Mouse (Mus musculus) CH12.LX (cell line): ENCODE measurements around the gene Vmn1r215. TPM values are rescaled to one million over a fixed set of nuclear protein-coding genes. Genes with fewer than 3 reads are reported as not detected.

Experiments
- DNase-seq: peaks from one replicate; pipeline ENCODE4 v3.0.0-alpha.2; 2013; ENCODE audit errors: extremely low read depth
- H3K27ac ChIP-seq: 2 replicates; pipeline ENCODE4 v1.5.1; 2012; ENCODE audit warnings: low read depth, mild to moderate bottlenecking, control low read depth, moderate library complexity; ENCODE audit not compliant: insufficient read depth
- H3K27me3 ChIP-seq: replicated peaks from 2 replicates; pipeline ENCODE3; 2012; ENCODE audit warnings: inconsistent platforms
- H3K36me3 ChIP-seq, 2 experiments: replicated peaks in 1 of 2; 2 replicates each; pipeline versions ENCODE3 to v1.6.1; 2012; ENCODE audit warnings: inconsistent platforms in 1 of 2, low read length in 1 of 2, mild to moderate bottlenecking in 1 of 2, mixed read lengths in 1 of 2, moderate library complexity in 1 of 2; ENCODE audit not compliant: control insufficient read depth in 1 of 2, insufficient read depth in 1 of 2
- H3K4me1 ChIP-seq, 2 experiments: 2 replicates each; pipeline ENCODE4 v1.6.1; 2012; ENCODE audit warnings: inconsistent platforms in 1 of 2, moderate library complexity in 1 of 2; ENCODE audit not compliant: insufficient read depth in 2 of 2, control insufficient read depth in 1 of 2
- H3K4me2 ChIP-seq: 2 replicates; pipeline ENCODE4 v1.6.1; 2012; ENCODE audit warnings: low read depth, mild to moderate bottlenecking, control low read depth; ENCODE audit not compliant: poor library complexity, insufficient read depth, severe bottlenecking
- H3K4me3 ChIP-seq, 3 experiments: fragments of 150-350 bp in 1 of 3; sonication (generic) in 1 of 3; replicated peaks in 1 of 3; 2 replicates each; pipeline versions ENCODE3 to v1.5.1; 2011 to 2012; ENCODE audit warnings: low read depth in 2 of 3, low read length in 2 of 3, mild to moderate bottlenecking in 2 of 3, moderate library complexity in 2 of 3, control low read depth in 1 of 3, improper control_type of control experiment in 1 of 3, inconsistent platforms in 1 of 3, mixed read lengths in 1 of 3; ENCODE audit not compliant: poor library complexity in 1 of 3
- H3K79me2 ChIP-seq: replicated peaks from 2 replicates; pipeline ENCODE4 v1.6.1; 2012; ENCODE audit warnings: mild to moderate bottlenecking, moderate library complexity; ENCODE audit not compliant: control insufficient read depth, poor library complexity, insufficient read depth, severe bottlenecking; ENCODE audit errors: extremely low read depth
- H3K9ac ChIP-seq: 2 replicates; pipeline ENCODE4 v1.6.1; 2012; ENCODE audit warnings: low read depth, mild to moderate bottlenecking, control low read depth, moderate library complexity; ENCODE audit not compliant: insufficient read depth
- H3K9me3 ChIP-seq: replicated peaks from 2 replicates; pipeline ENCODE3; 2012; ENCODE audit warnings: low read length, inconsistent platforms, mixed read lengths
- CHD1 ChIP-seq: IDR thresholded peaks from 2 replicates; pipeline ENCODE4 v1.6.1; 2012; ENCODE audit warnings: low read depth, low read length, improper control_type of control experiment, inconsistent platforms
- CTCF ChIP-seq, 2 experiments: IDR thresholded peaks in 1 of 2; conservative IDR thresholded peaks in 1 of 2; 2 replicates each; pipeline ENCODE4 v1.5.1; 2011 to 2012; ENCODE audit warnings: low read depth in 2 of 2, low read length in 2 of 2, improper control_type of control experiment in 1 of 2, inconsistent platforms in 1 of 2, mild to moderate bottlenecking in 1 of 2, moderate library complexity in 1 of 2
- E2F4 ChIP-seq: IDR thresholded peaks from 2 replicates; pipeline ENCODE4 v1.6.1; 2011; ENCODE audit warnings: low read depth, low read length, improper control_type of control experiment; ENCODE audit not compliant: insufficient replicate concordance
- GABPA ChIP-seq: IDR thresholded peaks from 2 replicates; pipeline ENCODE4 v1.6.1; 2012; ENCODE audit warnings: low read depth, low read length, improper control_type of control experiment, inconsistent platforms; ENCODE audit not compliant: insufficient replicate concordance
- HCFC1 ChIP-seq: IDR thresholded peaks from 2 replicates; pipeline ENCODE4 v1.6.1; 2012; ENCODE audit warnings: low read depth, mild to moderate bottlenecking, inconsistent platforms, low read length, improper control_type of control experiment
- JUND ChIP-seq: conservative IDR thresholded peaks from 2 replicates; pipeline ENCODE4 v1.6.1; 2011; ENCODE audit warnings: low read depth, low read length, improper control_type of control experiment
- PAX5 ChIP-seq: IDR thresholded peaks from 2 replicates; pipeline ENCODE4 v1.6.1; 2012; ENCODE audit warnings: low read length, inconsistent platforms, mixed read lengths
- POLR2A ChIP-seq: IDR thresholded peaks from 2 replicates; pipeline ENCODE4 v1.6.1; 2011; ENCODE audit warnings: low read depth, mild to moderate bottlenecking, improper control_type of control experiment, low read length
- RAD21 ChIP-seq: IDR thresholded peaks from 2 replicates; pipeline ENCODE4 v1.6.1; 2011; ENCODE audit warnings: low read depth, mild to moderate bottlenecking, low read length, improper control_type of control experiment, moderate library complexity
- SMC3 ChIP-seq: IDR thresholded peaks from 2 replicates; pipeline ENCODE4 v1.6.1; 2011; ENCODE audit warnings: low read depth, low read length, improper control_type of control experiment
- TBP ChIP-seq: conservative IDR thresholded peaks from 2 replicates; pipeline ENCODE4 v1.6.1; 2011; ENCODE audit warnings: low read depth, low read length, improper control_type of control experiment
- USF2 ChIP-seq: conservative IDR thresholded peaks from 2 replicates; pipeline ENCODE4 v1.6.1; 2011; ENCODE audit warnings: low read depth, low read length, improper control_type of control experiment
- ZKSCAN1 ChIP-seq: IDR thresholded peaks from 2 replicates; pipeline ENCODE4 v1.6.1; 2012; ENCODE audit warnings: low read depth, inconsistent platforms, low read length, improper control_type of control experiment, borderline replicate concordance
- dilution Hi-C: fragments of 300-500 bp; cut with MboI; formaldehyde crosslinking; loops from 2 replicates; pipeline ENCODE4 v1.14.3; 2020; ENCODE audit warnings: low sequenced_read_pairs; ENCODE audit not compliant: extremely low pct_unique_long_range_greater_than_20kb, extremely low pct_ligation_motif_present
- in situ Hi-C: fragments of 300-500 bp; cut with MboI; formaldehyde crosslinking; loops from 3 replicates; pipeline ENCODE4 v1.14.3; 2019; ENCODE audit warnings: low sequenced_read_pairs, low pct_ligation_motif_present, low pct_unique_long_range_greater_than_20kb, mixed read lengths
- polyA plus RNA-seq: library from polyadenylated mRNA; unstranded; fragments of >175 nt; gene quantifications from 2 replicates; pipeline ENCODE4 v1.2.1, GENCODE M21; 2012; ENCODE audit warnings: low read depth; ENCODE audit not compliant: insufficient read length
- total RNA-seq, 2 experiments: library from RNA; depleted of rRNA; stranded (reverse); fragments of 300-350 nt in 1 of 2; fragments of >200 nt in 1 of 2; gene quantifications; 2 replicates each; pipeline ENCODE4 v1.2.3; 2012 to 2014

Vmn1r215 gene
- total and polyA plus RNA-seq, 3 experiments = not detected

GRCm38 (mm10) chr13:23030118-23030517, 37.7 kb upstream of the Vmn1r215 start, which contains the start of gene Vmn1r214:
Gene Vmn1r214 (plus strand): TSS chr13:23030418.
- no peak within 1 kb of the TSS for H3K4me2 ChIP-seq
- H3K36me3 ChIP-seq = no peaks in the 10 kb centered on the region
- no peak within 1 kb of the TSS for H3K4me3 ChIP-seq
- no peak for DNase-seq
- no peak within 1 kb of the TSS for H3K9ac ChIP-seq
- dilution Hi-C loops = no loop called here
- in situ Hi-C loops = no loop called here
- no peaks in the 10 kb centered on the region for H3K79me2 ChIP-seq
- H3K4me1 ChIP-seq = no peaks in the 10 kb centered on the region
- H3K27me3 ChIP-seq = no peaks in the 10 kb centered on the region
- no peak for TF ChIP-seq HCFC1
- no peak for TF ChIP-seq USF2
- peaks cover 3% of the 10 kb centered on the region for H3K9me3 ChIP-seq
- H3K27ac ChIP-seq = no peak within 1 kb of the TSS

GRCm38 (mm10) chr13:23057778-23058177, 10.0 kb upstream of the Vmn1r215 start:
- Histone ChIP-seq H3K4me1 (no peaks in the 10 kb centered on the region), H3K9me3 (no peaks in the 10 kb centered on the region), H3K79me2 (no peaks in the 10 kb centered on the region), H3K9ac (no peak overlapping the region), H3K4me2 (no peak overlapping the region), H3K4me3 (no peak overlapping the region), H3K27me3 (no peaks in the 10 kb centered on the region), H3K27ac (no peak overlapping the region), H3K36me3 (no peaks in the 10 kb centered on the region)
- no peak for DNase-seq
- in situ Hi-C loops (no loop called here), dilution Hi-C loops (no loop called here)
- no peak for TF ChIP-seq TBP
- no peak for TF ChIP-seq E2F4
- peak in 1 of 2 experiments; percentile 41; a peak in 2 of 4 replicates for TF ChIP-seq CTCF (conservative IDR thresholded peaks at IDR 0.05 in 1 of 2, IDR thresholded peaks at IDR 0.05 in 1 of 2; ENCODE audit: low read depth in 2 of 2, low read length in 2 of 2)
- TF ChIP-seq SMC3 = peak; percentile 32
- TF ChIP-seq CHD1 = no peak
- TF ChIP-seq RAD21 = peak; percentile 42

- no peak for DNase-seq
- no peaks in the 10 kb centered on the region for H3K4me1 ChIP-seq
- H3K4me2 ChIP-seq = no peak overlapping the region
- no peaks in the 10 kb centered on the region for H3K9me3 ChIP-seq
- dilution Hi-C loops = no loop called here
- H3K27ac ChIP-seq = no peak overlapping the region
- H3K79me2 ChIP-seq = no peaks in the 10 kb centered on the region
- H3K4me3 ChIP-seq = no peak overlapping the region
- in situ Hi-C loops = no loop called here
- no peaks in the 10 kb centered on the region for H3K36me3 ChIP-seq
- no peak for TF ChIP-seq SMC3
- no peak for TF ChIP-seq ZKSCAN1
- TF ChIP-seq HCFC1 = no peak
- no peak for TF ChIP-seq PAX5
- TF ChIP-seq JUND = no peak
- TF ChIP-seq POLR2A = no peak
- no peak for TF ChIP-seq GABPA
- TF ChIP-seq, all 38 proteins: peak for 0
- H3K9ac ChIP-seq = no peak overlapping the region
- no peaks in the 10 kb centered on the region for H3K27me3 ChIP-seq
These were observed 1.5 kb downstream of the Vmn1r215 start for GRCm38 (mm10) chr13:23069312-23069711.
